Comparison of ENCODE assay signal across 11 mouse cellular contexts in genomic region chr2:170596726-170597125, GRCm38 (mm10). TPM values are rescaled to one million over a fixed set of nuclear protein-coding genes. Genes with fewer than 3 reads are reported as not detected.
DNase-seq lines count a peak whose midpoint lies in the region; ATAC-seq and TF ChIP-seq lines count a peak whose summit lies in the region.
"Had no signal": no experiment of that assay in that cellular context is flagged by ENCODE, and none has a peak within 500 bp of the region (broad histone marks: within the 10 kb centered on the region; RNA-seq: fewer than 3 reads in every experiment).

No protein-coding gene starts in this region.

- 0% methylated on average over 1 of the region's 1 CpGs for WGBS in forebrain, postnatal 0 days
- WGBS in forebrain, embryonic 15.5 days = 0% methylated on average over 1 of the region's 1 CpGs

- H3K9me3 ChIP-seq in forebrain, postnatal 0 days (ENCODE audit: low read length) = no peaks in the 10 kb centered on the region
- no peaks in the 10 kb centered on the region for H3K9me3 ChIP-seq in forebrain, embryonic 15.5 days
- H3K9me3 ChIP-seq: stomach, embryonic 15.5 days had no signal

- no peak overlapping the region for H3K4me3 ChIP-seq in forebrain, postnatal 0 days (ENCODE audit: low read depth, low read length)
- H3K4me3 ChIP-seq in forebrain, embryonic 15.5 days = no peak overlapping the region
- H3K4me3 ChIP-seq in C2C12 (ENCODE audit: insufficient read depth, poor library complexity, severe bottlenecking) = no peak overlapping the region
- H3K4me3 ChIP-seq: limb, embryonic 13.5 days; stomach, embryonic 15.5 days had no signal

- no peak for ATAC-seq in forebrain, postnatal 0 days
- no peak for ATAC-seq in forebrain, embryonic 15.5 days (replicated peaks)
- ATAC-seq in megakaryocyte-erythroid progenitor cell, adult 5-6 weeks (replicated peaks; ENCODE audit: low FRiP score, low TSS enrichment, poor library complexity, severe bottlenecking) = peak; percentile 46; the same call in 1 of the 2 replicates

- H3K36me3 ChIP-seq in forebrain, postnatal 0 days (ENCODE audit: insufficient read depth) = no peaks in the 10 kb centered on the region
- no peaks in the 10 kb centered on the region for H3K36me3 ChIP-seq in forebrain, embryonic 15.5 days
- H3K36me3 ChIP-seq in C2C12 (ENCODE audit: control insufficient read depth, insufficient read depth) = no peaks in the 10 kb centered on the region
- H3K36me3 ChIP-seq: limb, embryonic 13.5 days; stomach, embryonic 15.5 days had no signal

- no peak overlapping the region for H3K27ac ChIP-seq in forebrain, postnatal 0 days (ENCODE audit: low read depth, low read length)
- no peak overlapping the region for H3K27ac ChIP-seq in forebrain, embryonic 15.5 days (replicated peaks)
- H3K27ac ChIP-seq: limb, embryonic 13.5 days; stomach, embryonic 15.5 days had no signal

- no peaks in the 10 kb centered on the region for H3K79me2 ChIP-seq in C2C12 (ENCODE audit: control insufficient read depth, insufficient read depth)

- H3K4me2 ChIP-seq in forebrain, postnatal 0 days (ENCODE audit: low read depth) = no peak overlapping the region
- H3K4me2 ChIP-seq in forebrain, embryonic 15.5 days (replicated peaks) = no peak overlapping the region
- H3K4me2 ChIP-seq: limb, embryonic 13.5 days; stomach, embryonic 15.5 days had no signal

- no peak overlapping the region for H3K9ac ChIP-seq in forebrain, postnatal 0 days
- H3K9ac ChIP-seq in forebrain, embryonic 15.5 days (replicated peaks) = no peak overlapping the region
- H3K9ac ChIP-seq: limb, embryonic 13.5 days; stomach, embryonic 15.5 days had no signal

- H3K79me3 ChIP-seq in C2C12 (ENCODE audit: low read depth) = no peaks in the 10 kb centered on the region

- no peaks in the 10 kb centered on the region for H3K4me1 ChIP-seq in forebrain, postnatal 0 days (ENCODE audit: insufficient read depth)
- no peaks in the 10 kb centered on the region; the same call in 1 of the 2 replicates for H3K4me1 ChIP-seq in forebrain, embryonic 15.5 days
- H3K4me1 ChIP-seq: stomach, embryonic 15.5 days had no signal

- no peaks in the 10 kb centered on the region for H3K27me3 ChIP-seq in forebrain, postnatal 0 days (ENCODE audit: insufficient read depth, low read length)
- no peaks in the 10 kb centered on the region for H3K27me3 ChIP-seq in forebrain, embryonic 15.5 days
- H3K27me3 ChIP-seq in C2C12 (ENCODE audit: control insufficient read depth, insufficient read depth, insufficient read length) = no peaks in the 10 kb centered on the region
- H3K27me3 ChIP-seq: stomach, embryonic 15.5 days had no signal

- DNase-seq in forebrain, postnatal 0 days = peak; percentile 76
- peak; percentile 7 for DNase-seq in c-Kit-positive CD71-positive TER-119-negative erythroid progenitor cells, embryonic 14.5 days (ENCODE audit: low read depth)
- DNase-seq in gastrocnemius, postnatal 10 days = peak; percentile 64
- peak; percentile 63 to 82 for DNase-seq in layer of hippocampus, postnatal 25 days (ENCODE audit: extremely low spot score in 1 of 2, low spot score in 1 of 2)
- DNase-seq in urinary bladder, postnatal 25 days (ENCODE audit: low spot score) = peak; percentile 57

- peak; percentile 73 for TF ChIP-seq CTCF in forebrain, postnatal 0 days (IDR thresholded peaks at IDR 0.05; ENCODE audit: low read depth)
- peak; percentile 13 for TF ChIP-seq CTCF in C2C12 (IDR thresholded peaks at IDR 0.05; ENCODE audit: control insufficient read depth, insufficient read depth, insufficient read length)

- no peak overlapping the region for H3ac ChIP-seq in C2C12 (ENCODE audit: control insufficient read depth, insufficient read length, low read depth)

TF ChIP-seq in C2C12, 6 proteins besides CTCF, POLR2A, EP300 and RAD21:
- TF ChIP-seq FOSL1 (IDR thresholded peaks at IDR 0.05; ENCODE audit: insufficient read depth, low read length, poor library complexity, severe bottlenecking) (no peak), MAX (IDR thresholded peaks at IDR 0.05) (no peak), MYOG (IDR thresholded peaks at IDR 0.05; ENCODE audit: control insufficient read depth, extremely low read depth, insufficient read length) (no peak), MYOD1 (IDR thresholded peaks at IDR 0.05; ENCODE audit: control insufficient read depth, insufficient read length, low read depth) (no peak), USF1 (IDR thresholded peaks at IDR 0.05; ENCODE audit: low read depth) (no peak)

RNA-seq across cellular contexts. Expression of gene 4930470P17Rik, which starts 5.1 kb away (rescaled TPM):
- not detected in 2 replicates for total RNA-seq in forebrain, postnatal 0 days (2014; rRNA removed)
- polyA plus RNA-seq in forebrain, postnatal 0 days (2015; fragmentation: Nextera tagmentation; extraction: Ambion mirVana) = 0.11 and 0.16 TPM in 2 replicates
- polyA plus RNA-seq in forebrain, embryonic 15.5 days (2015; fragmentation: Nextera tagmentation; extraction: Ambion mirVana) = not detected in 2 replicates
- polyA plus RNA-seq in C2C12 (2012; fragmentation: generic; extraction: Trizol) = not detected
- total RNA-seq in gastrocnemius, postnatal 10 days (2021) = not detected
- not detected for total RNA-seq in layer of hippocampus, postnatal 25 days (2021)
- not detected in 2 replicates for total RNA-seq in megakaryocyte-erythroid progenitor cell, adult 5-6 weeks (2014; fragmentation: Nextera tagmentation)
- total RNA-seq in megakaryocyte-erythroid progenitor cell, adult 5-6 weeks (2017) = not detected in 2 replicates
- total RNA-seq: MEL had no signal
- polyA plus RNA-seq: limb, embryonic 13.5 days; stomach, embryonic 15.5 days had no signal

Comparison
In these comparisons a context has a peak if more than half of its experiments do, and no peak if none do; other contexts are left out.
1. DNase-seq: peak in every context shown above with its lines; median percentile 76 in forebrain, postnatal 0 days; 72 in layer of hippocampus, postnatal 25 days; 64 in gastrocnemius, postnatal 10 days; 57 in urinary bladder, postnatal 25 days; 7 in c-Kit-positive CD71-positive TER-119-negative erythroid progenitor cells, embryonic 14.5 days.